Mouse (Mus musculus) CD4-positive naive resting alpha-beta T cell, adult 57 days (primary cell): ENCODE data around the gene 4930563M21Rik. TPM values are rescaled to one million over a fixed set of nuclear protein-coding genes. Genes with fewer than 3 reads are reported as not detected.

Experiments used
- total RNA-seq: library from RNA; stranded (reverse); gene quantifications from one replicate; pipeline ENCODE4 v1.2.4, GENCODE M21; 2023

Gene 4930563M21Rik
- total RNA-seq: not detected

GRCm38 (mm10) chr9:56010450-56010849, at the start of gene 4930563M21Rik:
Gene 4930563M21Rik, minus strand, starts transcription at chr9:56010550.

GRCm38 (mm10) chr9:56041372-56042180, 31.2 kb upstream of the 4930563M21Rik start, which contains the start of gene Rcn2:
Gene Rcn2, plus strand, starts transcription at chr9:56041845.

GRCm38 (mm10) chr9:55937664-55938617, 72.4 kb downstream of the 4930563M21Rik start, which contains the start of gene Scaper:
Gene Scaper, minus strand, starts transcription at chr9:55938119.

Other genes starting within 250 kb of the 4930563M21Rik start
- 34.3 TPM for gene Scaper, start 72.4 kb downstream of the 4930563M21Rik start, total RNA-seq
- 35.2 TPM for gene Rcn2, start 31.3 kb upstream of the 4930563M21Rik start, total RNA-seq
- gene Pstpip1, start 79.4 kb upstream of the 4930563M21Rik start, total RNA-seq: 185 TPM
- 15.8 TPM for gene Tspan3, start 154.9 kb upstream of the 4930563M21Rik start, total RNA-seq